Mouse (Mus musculus) cerebral cortex, adult 2 months (tissue): Measurements from ENCODE around the gene Nrm.

Experiments
- WGBS: fragments of 180-500 bp; shearing (Covaris S2); methylation state at CpG from one replicate; pipeline ENCODE4 v1.1.7; 2018; 5-methylcytosine and 5-hydroxymethylcytosine counted together

Nrm gene

DNA sequence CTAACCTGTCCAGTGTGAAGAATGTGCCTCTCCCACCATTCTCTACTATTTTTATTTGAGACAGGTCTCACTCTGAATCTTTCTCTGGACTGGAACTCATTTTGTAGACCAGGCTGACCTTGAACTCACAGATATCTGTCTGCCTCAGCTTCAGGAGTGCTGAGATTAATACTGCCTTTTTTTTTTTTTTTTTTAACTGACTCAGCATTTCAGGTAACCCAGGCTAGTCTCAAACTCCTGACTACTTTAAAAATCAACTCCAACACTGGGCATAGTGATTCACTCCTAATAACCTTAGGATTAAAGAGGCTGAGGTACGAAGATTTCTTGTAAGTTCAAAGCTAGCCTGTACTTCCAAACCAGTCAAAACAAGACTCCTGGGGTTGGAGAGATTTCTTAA is 44.5 kb downstream of the Nrm start:
- WGBS: 95% methylated on average over 1 of the region's 1 CpGs

DNA sequence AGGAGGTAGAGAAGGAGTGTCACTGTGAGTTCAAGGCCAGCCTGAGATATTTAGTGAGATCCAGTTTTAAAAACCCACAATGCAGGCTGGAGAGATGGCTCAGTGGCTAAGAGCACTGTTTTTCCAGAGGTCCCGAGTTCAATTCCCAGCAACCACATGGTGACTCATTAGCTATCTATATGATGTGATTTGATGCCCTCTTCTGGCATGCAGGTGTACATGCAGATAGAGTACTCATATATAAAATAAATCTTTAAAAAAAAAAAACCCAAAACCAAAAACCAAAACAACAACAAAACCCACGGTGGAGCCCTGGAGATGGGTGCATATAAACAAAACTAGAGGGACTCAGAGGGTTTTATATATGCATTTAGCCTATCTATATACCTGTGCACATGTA is 46.5 kb downstream of the Nrm start:
- WGBS: 49% methylated on average over 2 of the region's 2 CpGs

DNA sequence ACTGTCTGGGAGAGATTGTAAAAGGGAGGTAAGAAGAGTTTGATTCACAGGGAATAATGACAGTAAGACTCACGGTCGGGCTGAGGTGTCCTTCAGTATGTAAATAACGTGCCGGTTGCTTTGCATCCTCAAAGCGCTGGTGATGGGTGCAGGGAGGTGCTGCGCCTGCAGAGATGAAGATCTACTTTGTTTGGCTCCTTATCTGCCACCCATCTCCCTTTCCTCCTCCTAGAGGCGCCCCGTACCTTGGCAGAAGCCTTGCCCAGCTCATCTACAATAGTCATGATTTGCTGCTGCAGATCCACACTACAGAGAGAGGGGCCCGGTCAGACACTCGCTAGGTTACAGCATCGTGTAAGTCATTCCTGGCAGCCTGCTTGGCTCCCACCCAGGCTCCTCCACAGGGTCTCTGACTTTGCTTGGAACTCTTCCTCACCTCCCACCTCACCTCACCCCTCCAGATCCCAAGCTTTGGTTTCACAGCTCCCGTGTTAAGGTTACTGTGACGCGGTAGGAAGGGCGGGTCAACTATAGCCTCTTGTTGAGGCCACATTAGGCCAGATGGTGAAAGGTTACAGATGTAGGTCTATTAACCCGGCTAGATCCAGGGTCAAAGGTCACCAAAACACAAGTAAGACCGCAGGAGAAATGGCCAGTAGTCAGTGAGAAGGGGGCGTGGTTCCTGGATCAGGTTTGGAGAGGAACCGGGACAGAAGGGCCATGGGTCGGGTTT is 48.2 kb downstream of the Nrm start:
- WGBS: 9% methylated on average over 20 of the region's 20 CpGs

DNA sequence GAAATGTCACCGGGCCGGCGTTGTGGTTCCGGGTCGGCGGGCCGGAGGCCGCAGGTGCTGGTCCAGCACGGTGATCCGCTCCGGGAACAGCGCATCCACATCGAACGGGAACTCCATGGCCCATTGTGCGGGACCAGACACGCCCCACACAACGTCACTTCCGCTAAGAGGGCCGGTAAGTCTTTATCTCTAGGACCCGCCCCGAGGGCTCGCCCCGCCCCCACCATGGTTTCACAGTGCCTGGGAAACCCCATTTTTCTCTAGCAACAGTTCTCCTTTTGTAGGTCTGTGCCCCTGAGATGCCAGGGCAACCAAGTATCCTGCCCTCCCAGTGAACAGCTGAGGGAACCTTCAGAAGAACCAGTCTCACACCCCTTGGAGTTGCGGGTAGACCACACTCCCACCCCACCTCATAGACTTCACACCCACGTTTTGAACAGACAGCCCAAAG is 48.8 kb downstream of the Nrm start, which contains the start of gene Atat1:
TSS of gene Atat1 (minus strand) at position 157 of the 451 bp plus-strand sequence.
- WGBS: 2% methylated on average over 25 of the region's 25 CpGs

DNA sequence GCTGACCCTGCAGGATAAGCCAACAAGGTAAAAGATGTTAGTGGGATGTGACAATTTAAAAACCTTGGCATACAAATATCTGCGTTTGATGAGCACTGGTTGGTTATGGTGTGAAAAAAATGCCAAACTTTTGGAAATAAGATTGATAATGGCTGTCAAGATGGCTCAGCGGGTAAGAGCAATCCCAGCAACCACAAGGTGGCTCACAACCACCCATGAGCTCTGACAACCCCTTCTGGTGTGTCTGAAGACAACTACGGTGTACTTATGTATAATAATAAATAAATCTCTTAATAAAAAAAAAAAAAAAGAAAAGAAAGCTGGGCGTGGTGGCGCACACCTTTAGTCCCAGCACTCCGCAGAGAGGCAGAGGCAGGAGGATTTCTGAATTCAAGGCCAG is 53.9 kb downstream of the Nrm start:
- WGBS: 74% methylated on average over 6 of the region's 6 CpGs
